Mouse (Mus musculus): ENCODE measurements around the gene Gm49358. TPM values are rescaled to one million over a fixed set of nuclear protein-coding genes. Genes with fewer than 3 reads are reported as not detected.
A peak's percentile ranks its signal among the peaks of the same experiment; 100 is the strongest.

The Gm49358 gene
- polyA plus RNA-seq (2014; fragmentation: Nextera tagmentation; extraction: Ambion mirVana): 0.24 TPM in 1 of 2 replicates, not detected in the other

- TF ChIP-seq CTCF (IDR thresholded peaks at IDR 0.05; ENCODE audit: low read depth): no peak
- no peaks in the 10 kb centered on the region for H3K36me3 ChIP-seq (ENCODE audit: insufficient read depth)
Measured at GRCm38 (mm10) chr10:86763672-86764071, at the start of gene Gm49358. Gm49358 (plus strand) TSS chr10:86763972.

GRCm38 (mm10) chr10:86727548-86727980, 36.2 kb upstream of the Gm49358 start:
- no peaks in the 10 kb centered on the region for H3K36me3 ChIP-seq (ENCODE audit: insufficient read depth)
- H3K4me2 ChIP-seq: peak overlapping the region; percentile 63
- no peaks in the 10 kb centered on the region for H3K27me3 ChIP-seq (ENCODE audit: insufficient read depth, low read length)
- peak overlapping the region; percentile 42; the same call in 1 of the 2 replicates for H3K9ac ChIP-seq
- no peak for TF ChIP-seq CTCF (IDR thresholded peaks at IDR 0.05; ENCODE audit: low read depth)
- WGBS: 2% methylated on average over 12 of the region's 12 CpGs
- peak; percentile 85 for DNase-seq
- peak overlapping the region; percentile 59; the same call in 1 of the 2 replicates for H3K27ac ChIP-seq (ENCODE audit: low read depth)
- ATAC-seq (ENCODE audit: insufficient read depth): peak; percentile 92
- peak overlapping the region; percentile 23 for H3K4me3 ChIP-seq (ENCODE audit: low read depth, low read length)
- no peaks in the 10 kb centered on the region for H3K4me1 ChIP-seq (ENCODE audit: insufficient read depth)
- no peaks in the 10 kb centered on the region for H3K9me3 ChIP-seq (ENCODE audit: low read depth, low read length)

More at GRCm38 (mm10) chr10:86763672-86764071, at the start of gene Gm49358:
- Histone ChIP-seq H3K4me2 (no peak within 1 kb of the TSS), H3K27ac (ENCODE audit: low read depth) (no peak within 1 kb of the TSS), H3K27me3 (ENCODE audit: insufficient read depth, low read length) (no peaks in the 10 kb centered on the region), H3K4me1 (ENCODE audit: insufficient read depth) (no peaks in the 10 kb centered on the region), H3K9me3 (ENCODE audit: low read depth, low read length) (no peaks in the 10 kb centered on the region), H3K4me3 (ENCODE audit: low read depth, low read length) (no peak within 1 kb of the TSS), H3K9ac (no peak within 1 kb of the TSS)
- WGBS: 84% methylated on average over 5 of the region's 5 CpGs
- ATAC-seq (ENCODE audit: insufficient read depth) (no peak), DNase-seq (no peak)

GRCm38 (mm10) chr10:86728176-86728575, 35.6 kb upstream of the Gm49358 start:
- no peak overlapping the region for H3K4me3 ChIP-seq (ENCODE audit: low read depth, low read length)
- WGBS: 79% methylated on average over 3 of the region's 3 CpGs
- H3K27ac ChIP-seq (ENCODE audit: low read depth): 0 out of 2 replicates have a peak overlapping the region, but pooled peaks have one; percentile 59
- H3K4me1 ChIP-seq (ENCODE audit: insufficient read depth): no peaks in the 10 kb centered on the region
- H3K4me2 ChIP-seq: peak overlapping the region; percentile 63; the same call in 1 of the 2 replicates
- no peak for TF ChIP-seq CTCF (IDR thresholded peaks at IDR 0.05; ENCODE audit: low read depth)
- DNase-seq (no peak), ATAC-seq (ENCODE audit: insufficient read depth) (no peak)
- H3K27me3 ChIP-seq (ENCODE audit: insufficient read depth, low read length): no peaks in the 10 kb centered on the region
- H3K9ac ChIP-seq: no peak overlapping the region
- H3K9me3 ChIP-seq (ENCODE audit: low read depth, low read length): no peaks in the 10 kb centered on the region
- H3K36me3 ChIP-seq (ENCODE audit: insufficient read depth): no peaks in the 10 kb centered on the region

GRCm38 (mm10) chr10:86730823-86731499, 32.8 kb upstream of the Gm49358 start:
- 7% methylated on average over 22 of the region's 22 CpGs for WGBS
- Histone ChIP-seq H3K36me3 (ENCODE audit: insufficient read depth) (no peaks in the 10 kb centered on the region), H3K4me2 (peak overlapping the region; percentile 59), H3K9me3 (ENCODE audit: low read depth, low read length) (no peaks in the 10 kb centered on the region), H3K4me1 (ENCODE audit: insufficient read depth) (no peaks in the 10 kb centered on the region), H3K9ac (peak overlapping the region; percentile 48), H3K27me3 (ENCODE audit: insufficient read depth, low read length) (no peaks in the 10 kb centered on the region), H3K27ac (ENCODE audit: low read depth) (no peak overlapping the region), H3K4me3 (ENCODE audit: low read depth, low read length) (peak overlapping the region; percentile 34)
- ATAC-seq (ENCODE audit: insufficient read depth) (peak; percentile 42; the same call in 1 of the 2 replicates), DNase-seq (peak; percentile 94)
- peak; percentile 88 for TF ChIP-seq CTCF (IDR thresholded peaks at IDR 0.05; ENCODE audit: low read depth)

- 24% methylated on average over 2 of the region's 2 CpGs for WGBS
- no peak overlapping the region for H3K9ac ChIP-seq
- H3K9me3 ChIP-seq (ENCODE audit: low read depth, low read length): no peaks in the 10 kb centered on the region
- ATAC-seq (ENCODE audit: insufficient read depth) (no peak), DNase-seq (no peak)
- H3K4me3 ChIP-seq (ENCODE audit: low read depth, low read length): no peak overlapping the region
- TF ChIP-seq CTCF (IDR thresholded peaks at IDR 0.05; ENCODE audit: low read depth): no peak
- H3K27ac ChIP-seq (ENCODE audit: low read depth): no peak overlapping the region
- no peaks in the 10 kb centered on the region for H3K27me3 ChIP-seq (ENCODE audit: insufficient read depth, low read length)
- H3K4me2 ChIP-seq: peak overlapping the region; percentile 59; the same call in 1 of the 2 replicates
- H3K4me1 ChIP-seq (ENCODE audit: insufficient read depth): no peaks in the 10 kb centered on the region
- no peaks in the 10 kb centered on the region for H3K36me3 ChIP-seq (ENCODE audit: insufficient read depth)
Measured at GRCm38 (mm10) chr10:86731500-86731863, 32.3 kb upstream of the Gm49358 start.

- Histone ChIP-seq H3K4me3 (ENCODE audit: low read depth, low read length) (no peak overlapping the region), H3K9ac (no peak overlapping the region), H3K4me2 (no peak overlapping the region), H3K4me1 (ENCODE audit: insufficient read depth) (no peaks in the 10 kb centered on the region), H3K27ac (ENCODE audit: low read depth) (no peak overlapping the region), H3K27me3 (ENCODE audit: insufficient read depth, low read length) (no peaks in the 10 kb centered on the region), H3K36me3 (ENCODE audit: insufficient read depth) (no peaks in the 10 kb centered on the region), H3K9me3 (ENCODE audit: low read depth, low read length) (no peaks in the 10 kb centered on the region)
- 75% methylated on average over 4 of the region's 4 CpGs for WGBS
- TF ChIP-seq CTCF (IDR thresholded peaks at IDR 0.05; ENCODE audit: low read depth): no peak
- DNase-seq (no peak), ATAC-seq (ENCODE audit: insufficient read depth) (no peak)
Measured at GRCm38 (mm10) chr10:86735036-86735435, 28.7 kb upstream of the Gm49358 start.

GRCm38 (mm10) chr10:86742918-86743317, 20.9 kb upstream of the Gm49358 start:
- DNase-seq: no peak
- no peaks in the 10 kb centered on the region for H3K36me3 ChIP-seq (ENCODE audit: insufficient read depth)
- no peak overlapping the region for H3K4me2 ChIP-seq
- no peaks in the 10 kb centered on the region for H3K9me3 ChIP-seq (ENCODE audit: low read depth, low read length)
- no peak overlapping the region for H3K27ac ChIP-seq (ENCODE audit: low read depth)
- ATAC-seq (ENCODE audit: insufficient read depth): no peak
- no peak for TF ChIP-seq CTCF (IDR thresholded peaks at IDR 0.05; ENCODE audit: low read depth)
- H3K9ac ChIP-seq: no peak overlapping the region
- 73% methylated on average over 2 of the region's 2 CpGs for WGBS
- H3K4me3 ChIP-seq (ENCODE audit: low read depth, low read length): no peak overlapping the region
- H3K27me3 ChIP-seq (ENCODE audit: insufficient read depth, low read length): no peaks in the 10 kb centered on the region
- no peaks in the 10 kb centered on the region for H3K4me1 ChIP-seq (ENCODE audit: insufficient read depth)
